39 mouse cellular contexts compared by ENCODE assay signal in the genomic region with DNA sequence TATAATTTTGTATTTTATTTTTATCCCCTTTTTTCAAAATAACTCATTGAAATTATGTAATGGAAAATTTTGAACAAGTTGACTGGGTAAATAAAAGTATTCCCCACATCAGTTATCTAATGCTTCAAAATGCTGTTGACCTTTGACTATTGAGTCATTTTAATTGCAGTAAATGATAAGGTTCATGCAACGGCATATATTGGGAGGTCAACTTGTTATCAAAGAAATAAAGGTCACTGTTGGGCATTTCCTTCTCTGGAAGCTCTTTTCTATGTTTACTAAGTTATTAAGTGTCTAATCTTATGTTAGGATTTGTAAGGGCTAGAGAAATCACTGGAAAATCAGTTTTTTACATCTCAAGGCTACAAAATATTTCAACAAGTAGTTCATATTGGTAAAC. TPM values are rescaled to one million over a fixed set of nuclear protein-coding genes. Genes with fewer than 3 reads are reported as not detected.
"Had no signal": no experiment of that assay in that cellular context is flagged by ENCODE, and none has a peak within 500 bp of the region (broad histone marks: within the 10 kb centered on the region; RNA-seq: fewer than 3 reads in every experiment).

No protein-coding gene starts in this region.

- H3K27me3 ChIP-seq: embryonic facial prominence, embryonic 12.5 days; embryonic facial prominence, embryonic 13.5 days; embryonic facial prominence, embryonic 15.5 days; forebrain, embryonic 12.5 days; forebrain, embryonic 13.5 days; forebrain, embryonic 15.5 days had no signal

- DNase-seq: cerebellum, adult 18-20 months; cerebellum, adult 2 months; cerebellum, adult 8-10 months; cerebellum, adult 9-10 months; cerebellum, adult 9-11 months; cerebellum, postnatal 10 days; cerebellum, postnatal 14 days; cerebellum, postnatal 25 days; cerebellum, postnatal 36 days; forebrain, postnatal 0 days; gastrocnemius, adult 2 months; gastrocnemius, postnatal 10 days; gastrocnemius, postnatal 14 days; gastrocnemius, postnatal 25 days; gastrocnemius, postnatal 36 days; heart, adult 11 months; heart, adult 18-20 months had no signal

- H3K4me2 ChIP-seq: embryonic facial prominence, embryonic 12.5 days; embryonic facial prominence, embryonic 13.5 days; embryonic facial prominence, embryonic 15.5 days; forebrain, embryonic 12.5 days; forebrain, embryonic 13.5 days; forebrain, embryonic 15.5 days had no signal

- ATAC-seq: forebrain, embryonic 13.5 days; forebrain, embryonic 14.5 days; forebrain, embryonic 15.5 days; forebrain, embryonic 16.5 days; forebrain, postnatal 0 days had no signal

- H3K27ac ChIP-seq: embryonic facial prominence, embryonic 10.5 days; embryonic facial prominence, embryonic 12.5 days; embryonic facial prominence, embryonic 13.5 days; embryonic facial prominence, embryonic 15.5 days; forebrain, embryonic 10.5 days; forebrain, embryonic 12.5 days; forebrain, embryonic 13.5 days; forebrain, embryonic 15.5 days; gastrocnemius, adult 2 months had no signal

- H3K4me3 ChIP-seq: embryonic facial prominence, embryonic 10.5 days; embryonic facial prominence, embryonic 12.5 days; embryonic facial prominence, embryonic 13.5 days; embryonic facial prominence, embryonic 15.5 days; erythroblast, embryonic 14.5 days; forebrain, embryonic 10.5 days; forebrain, embryonic 12.5 days; forebrain, embryonic 13.5 days; forebrain, embryonic 15.5 days; gastrocnemius, adult 2 months had no signal

- H3K4me1 ChIP-seq: embryonic facial prominence, embryonic 10.5 days; embryonic facial prominence, embryonic 12.5 days; embryonic facial prominence, embryonic 13.5 days; embryonic facial prominence, embryonic 15.5 days; forebrain, embryonic 10.5 days; forebrain, embryonic 12.5 days; forebrain, embryonic 13.5 days; forebrain, embryonic 15.5 days had no signal

- H3K36me3 ChIP-seq: embryonic facial prominence, embryonic 10.5 days; embryonic facial prominence, embryonic 12.5 days; embryonic facial prominence, embryonic 13.5 days; embryonic facial prominence, embryonic 15.5 days; forebrain, embryonic 10.5 days; forebrain, embryonic 12.5 days; forebrain, embryonic 15.5 days had no signal

- H3K9ac ChIP-seq: embryonic facial prominence, embryonic 12.5 days; embryonic facial prominence, embryonic 13.5 days; embryonic facial prominence, embryonic 15.5 days; forebrain, embryonic 12.5 days; forebrain, embryonic 13.5 days; forebrain, embryonic 15.5 days; forebrain, postnatal 0 days had no signal

- H3K9me3 ChIP-seq: embryonic facial prominence, embryonic 10.5 days; embryonic facial prominence, embryonic 12.5 days; embryonic facial prominence, embryonic 13.5 days; embryonic facial prominence, embryonic 15.5 days; forebrain, embryonic 10.5 days; forebrain, embryonic 12.5 days; forebrain, embryonic 13.5 days; forebrain, embryonic 15.5 days had no signal

RNA-seq across cellular contexts. Expression of a gene that starts 31.0 kb away (rescaled TPM):
- total RNA-seq: common myeloid progenitor, adult 5-6 weeks; forebrain, postnatal 0 days; gastrocnemius, adult 18-20 months; gastrocnemius, adult 2 months; gastrocnemius, adult 8-10 months; gastrocnemius, postnatal 10 days; gastrocnemius, postnatal 14 days; gastrocnemius, postnatal 25 days; gastrocnemius, postnatal 36 days; gastrocnemius, postnatal 4 days; granulocyte monocyte progenitor cell, adult 5-6 weeks; heart, adult 18-20 months had no signal
- polyA plus RNA-seq: cerebellum, adult 2 months; cortical plate, adult 2 months; embryonic facial prominence, embryonic 11.5 days; embryonic facial prominence, embryonic 12.5 days; embryonic facial prominence, embryonic 13.5 days; embryonic facial prominence, embryonic 14.5 days; embryonic facial prominence, embryonic 15.5 days; erythroblast, embryonic 14.5 days; forebrain, embryonic 10.5 days; forebrain, embryonic 11.5 days; forebrain, embryonic 12.5 days; forebrain, embryonic 13.5 days; forebrain, embryonic 14.5 days; forebrain, embryonic 15.5 days; forebrain, embryonic 16.5 days; forebrain, postnatal 0 days; frontal cortex, adult 2 months had no signal

RNA-seq across cellular contexts. Expression of a gene that starts 57.5 kb away (rescaled TPM):
- total RNA-seq: common myeloid progenitor, adult 5-6 weeks; forebrain, postnatal 0 days; gastrocnemius, adult 18-20 months; gastrocnemius, adult 2 months; gastrocnemius, adult 8-10 months; gastrocnemius, postnatal 10 days; gastrocnemius, postnatal 14 days; gastrocnemius, postnatal 25 days; gastrocnemius, postnatal 36 days; gastrocnemius, postnatal 4 days; granulocyte monocyte progenitor cell, adult 5-6 weeks; heart, adult 18-20 months had no signal
- polyA plus RNA-seq: cerebellum, adult 2 months; cortical plate, adult 2 months; embryonic facial prominence, embryonic 10.5 days; embryonic facial prominence, embryonic 11.5 days; embryonic facial prominence, embryonic 12.5 days; embryonic facial prominence, embryonic 13.5 days; embryonic facial prominence, embryonic 14.5 days; embryonic facial prominence, embryonic 15.5 days; erythroblast, embryonic 14.5 days; forebrain, embryonic 11.5 days; forebrain, embryonic 12.5 days; forebrain, embryonic 13.5 days; forebrain, embryonic 14.5 days; forebrain, embryonic 15.5 days; forebrain, embryonic 16.5 days; forebrain, postnatal 0 days; frontal cortex, adult 2 months; gonadal fat pad, adult 2 months had no signal
